Mouse (Mus musculus): ENCODE data around the gene Slc4a1ap.

DNA sequence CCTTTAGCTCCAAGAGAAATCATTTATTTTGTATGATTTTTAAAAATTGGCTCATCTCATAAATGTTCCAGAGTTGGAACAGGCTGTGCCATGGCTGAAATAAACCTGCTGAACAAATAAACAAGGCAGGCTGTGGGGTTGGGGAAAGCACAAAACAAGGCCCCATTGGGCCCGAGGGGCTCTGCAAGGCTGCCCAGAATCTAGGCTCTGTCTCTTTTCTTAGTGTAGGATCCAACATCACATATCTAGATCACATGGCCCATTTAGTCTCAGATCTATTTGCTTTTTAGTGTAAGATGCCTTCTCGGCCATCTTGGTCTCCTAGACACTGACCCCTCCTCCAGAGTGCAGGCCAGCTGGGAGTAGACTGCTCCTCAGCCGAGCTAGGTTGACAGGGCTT lies 39.7 kb downstream of the Slc4a1ap start:
- TF ChIP-seq MAFK (IDR thresholded peaks at IDR 0.05; ENCODE audit: insufficient read depth, low read depth, low read length) (no peak), ZC3H11A (IDR thresholded peaks at IDR 0.05; ENCODE audit: borderline replicate concordance, low read depth, low read length) (no peak), ZNF384 (IDR thresholded peaks at IDR 0.05; ENCODE audit: low read depth, low read length) (no peak), HCFC1 (IDR thresholded peaks at IDR 0.05; ENCODE audit: borderline replicate concordance, insufficient read depth, low read length) (no peak), CHD2 (IDR thresholded peaks at IDR 0.05; ENCODE audit: low read depth, low read length) (no peak)
